Mouse (Mus musculus) erythroblast, embryonic 14.5 days (primary cell): Measurements from ENCODE around the gene Olfr592.

Experiments
- GATA1 ChIP-seq: IDR thresholded peaks from 2 replicates; pipeline ENCODE4 v1.6.1; 2012; ENCODE audit warnings: low read length, inconsistent platforms, mixed read lengths
- TAL1 ChIP-seq: IDR thresholded peaks from 3 replicates; pipeline ENCODE4 v1.6.1; 2012; ENCODE audit warnings: low read length, inconsistent platforms, mixed read lengths

- TF ChIP-seq GATA1 (no peak), TAL1 (no peak)
These were observed 14.9 kb upstream of the Olfr592 start for GRCm38 (mm10) chr7:103169697-103170096.
